Mouse (Mus musculus) G1E (cell line): Measurements from ENCODE around the gene N4bp3.

ENCODE experiments used
- CTCF ChIP-seq: IDR thresholded peaks from 2 replicates; pipeline ENCODE4 v1.5.1; 2012; ENCODE audit warnings: low read depth, low read length, inconsistent platforms, mixed read lengths
- GATA1 ChIP-seq: IDR thresholded peaks from 2 replicates; pipeline ENCODE4 v1.6.1; 2012; ENCODE audit warnings: borderline replicate concordance, low read length, inconsistent platforms, mixed read lengths
- TAL1 ChIP-seq: conservative IDR thresholded peaks from 2 replicates; pipeline ENCODE4 v1.6.1; 2012; ENCODE audit warnings: low read depth, low read length, inconsistent platforms, mixed read lengths

- no peak for TF ChIP-seq CTCF
- no peak for TF ChIP-seq GATA1
- TF ChIP-seq TAL1: no peak
These were observed 22.7 kb downstream of the N4bp3 start for GRCm38 (mm10) chr11:51627907-51628306.
